Mouse (Mus musculus) brain, embryonic 14.5 days (tissue): ENCODE measurements around the gene Cdkl3.

Experiments
- CTCF ChIP-seq: fragments of 200-500 bp; IDR thresholded peaks from 2 replicates; pipeline ENCODE4 v1.5.1; 2012; ENCODE audit warnings: inconsistent platforms, mild to moderate bottlenecking, moderate library complexity, borderline replicate concordance; ENCODE audit not compliant: insufficient read depth, insufficient read length; ENCODE audit errors: extremely low read depth
- POLR2A ChIP-seq: fragments of 200-500 bp; IDR thresholded peaks from 2 replicates; pipeline ENCODE4 v1.6.1; 2012; ENCODE audit warnings: mild to moderate bottlenecking, inconsistent platforms, borderline replicate concordance; ENCODE audit not compliant: poor library complexity, insufficient read depth, insufficient read length, severe bottlenecking; ENCODE audit errors: extremely low read depth

DNA sequence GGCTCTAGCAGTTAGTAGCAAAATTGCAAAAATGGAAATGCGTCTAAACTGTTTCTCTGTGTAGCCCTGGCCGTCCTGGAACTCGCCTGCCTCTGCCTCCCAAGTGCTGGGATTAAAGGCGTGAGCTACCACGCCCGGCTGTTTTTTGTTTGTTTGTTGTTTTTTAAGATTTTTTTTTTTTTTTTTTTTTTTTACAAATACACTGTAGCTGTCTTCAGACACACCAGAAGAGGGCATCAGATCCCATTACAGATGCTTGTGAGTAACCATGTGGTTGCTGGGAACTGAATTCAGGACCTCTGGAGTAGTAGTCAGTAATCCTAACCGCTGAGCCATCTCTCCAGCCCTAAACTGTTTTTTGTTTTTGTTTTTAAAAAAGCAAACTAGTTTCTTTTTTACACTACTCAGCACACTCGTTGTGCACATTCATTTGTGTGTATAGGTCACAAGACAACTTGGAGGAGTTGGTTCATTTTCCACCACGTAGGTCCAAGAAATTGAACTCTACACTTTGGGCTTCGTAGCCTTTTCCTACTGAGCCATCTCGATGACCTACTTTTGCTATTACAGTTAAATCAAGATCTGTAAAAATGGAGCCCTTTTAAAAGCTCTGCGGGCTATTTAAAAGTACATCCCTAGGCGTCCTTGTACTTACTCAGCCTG is 1.0 kb upstream of the Cdkl3 start:
- TF ChIP-seq CTCF (no peak), POLR2A (no peak)
